In genomic region chr5:24076986-24077718, GRCm38 (mm10) we compare ENCODE assay signal across 7 mouse cellular contexts. TPM values are rescaled to one million over a fixed set of nuclear protein-coding genes. Genes with fewer than 3 reads are reported as not detected.
DNase-seq lines count a peak whose midpoint lies in the region; ATAC-seq lines count a peak whose summit lies in the region.

No protein-coding gene starts in this region.

- peak overlapping the region; percentile 73 for H3K27ac ChIP-seq in midbrain, embryonic 10.5 days (replicated peaks)

- H3K4me3 ChIP-seq in midbrain, embryonic 10.5 days: peak overlapping the region; percentile 44

- WGBS in midbrain, embryonic 10.5 days: 5% methylated on average over 15 of the region's 15 CpGs

- ATAC-seq in inflammation-experienced regulatory T-cells, adult 6 months: peak; percentile 63

- no peaks in the 10 kb centered on the region for H3K9me3 ChIP-seq in midbrain, embryonic 10.5 days (replicated peaks)

- no peaks in the 10 kb centered on the region for H3K36me3 ChIP-seq in midbrain, embryonic 10.5 days

- peaks cover 41% of the 10 kb centered on the region for H3K4me1 ChIP-seq in midbrain, embryonic 10.5 days

- peak; percentile 67 for DNase-seq in adrenal gland, adult 8-10 months
- peak; percentile 87 for DNase-seq in embryo, embryonic 10.5 days (ENCODE audit: low spot score)
- DNase-seq in gastrocnemius, postnatal 14 days: peak; percentile 71
- DNase-seq in left cerebral cortex, postnatal 25 days (ENCODE audit: low spot score in 2 of 2): peak; percentile 78 to 84
- DNase-seq in midbrain, embryonic 10.5 days (ENCODE audit: low spot score): peak; percentile 66
- peak; percentile 58 for DNase-seq in right cerebral cortex, postnatal 4 days

- intact Hi-C loops in gastrocnemius, postnatal 14 days (cut with DNase I; ENCODE audit: low total_unique reads): loop anchor here (10.0 kb wide), 2 partner anchors 182 to 222 kb away; no protein-coding TSS in a partner anchor
- intact Hi-C loops in left cerebral cortex, postnatal 25 days (cut with DNase I): loop anchor here (1.0 to 5.0 kb wide), 2 partner anchors 185 to 227 kb away; no protein-coding TSS in a partner anchor

- H3K27me3 ChIP-seq in midbrain, embryonic 10.5 days (ENCODE audit: low read depth, poor library complexity, severe bottlenecking): no peaks in the 10 kb centered on the region

RNA-seq across cellular contexts. Expression of gene Klhl7, which starts 23.3 kb away (rescaled TPM):
- total RNA-seq in adrenal gland, adult 8-10 months (2022): 10 to 100 TPM; 37.0 to 41.8 (median 39.4) TPM
- 10 to 100 TPM; 28.0 to 29.7 TPM for total RNA-seq in gastrocnemius, postnatal 14 days (2021)
- polyA plus RNA-seq in inflammation-experienced regulatory T-cells, adult 6 months (2017; shearing (Covaris generic)): 10 to 100 TPM in 2 of 3 experiments, 1 to 10 TPM in 1; 4.7 to 13.2 (median 10.3) TPM
- 10 to 100 TPM; 89.5 to 98.3 TPM for total RNA-seq in left cerebral cortex, postnatal 25 days (2021)
- 70.6 and 84.1 TPM in 2 replicates for polyA plus RNA-seq in midbrain, embryonic 10.5 days (2016; fragmentation: Nextera tagmentation; extraction: Ambion mirVana)

RNA-seq across cellular contexts. Expression of gene Fam126a, which starts 46.7 kb away (rescaled TPM):
- 100 to 1,000 TPM in 2 of 4 experiments, 10 to 100 TPM in 2; 71.3 to 124 (median 96.4) TPM for total RNA-seq in adrenal gland, adult 8-10 months (2022)
- total RNA-seq in gastrocnemius, postnatal 14 days (2021): 10 to 100 TPM in 1 of 2 experiments, 1 to 10 TPM in 1; 9.5 to 12.6 TPM
- polyA plus RNA-seq in inflammation-experienced regulatory T-cells, adult 6 months (2017; shearing (Covaris generic)): 1 to 10 TPM; 6.5 to 9.3 (median 6.8) TPM
- 10 to 100 TPM; 16.4 to 17.6 TPM for total RNA-seq in left cerebral cortex, postnatal 25 days (2021)
- polyA plus RNA-seq in midbrain, embryonic 10.5 days (2016; fragmentation: Nextera tagmentation; extraction: Ambion mirVana): 24.6 and 26.7 TPM in 2 replicates

Comparison
In these comparisons a context has a peak if more than half of its experiments do, and no peak if none do; other contexts are left out.
1. Peak in every context shown above with its lines: DNase-seq, ATAC-seq, H3K4me3 ChIP-seq and H3K27ac ChIP-seq.